Mouse (Mus musculus) forebrain, embryonic 11.5 days (tissue): ENCODE results near the gene Fkbpl. TPM values are rescaled to one million over a fixed set of nuclear protein-coding genes. Genes with fewer than 3 reads are reported as not detected.

Source experiments
- ATAC-seq: fragments of 200-750 bp; cut with Nextera tagmentation; replicated peaks from 2 replicates; pipeline ENCODE4 v1.8.0; 2017; ENCODE audit warnings: moderate TSS enrichment; ENCODE audit not compliant: low FRiP score
- DNase-seq: peaks from one replicate; pipeline ENCODE4 v3.0.0-alpha.2; 2017; ENCODE audit warnings: low spot score
- H3K27ac ChIP-seq: fragments of 300-500 bp; sonication (generic); 2 replicates; pipeline ENCODE4 v1.5.1; 2014; ENCODE audit warnings: low read depth, low read length
- H3K27me3 ChIP-seq: fragments of 300-500 bp; sonication (generic); 2 replicates; pipeline ENCODE4 v1.6.1; 2014; ENCODE audit warnings: mild to moderate bottlenecking, low read length, mixed read lengths; ENCODE audit not compliant: control insufficient read depth, insufficient read depth
- H3K36me3 ChIP-seq: fragments of 300-500 bp; sonication (generic); 2 replicates; pipeline ENCODE4 v1.6.1; 2014; ENCODE audit warnings: mild to moderate bottlenecking, low read length, moderate library complexity, mixed read lengths; ENCODE audit not compliant: control insufficient read depth, insufficient read depth
- H3K4me1 ChIP-seq: fragments of 300-500 bp; sonication (generic); replicated peaks from 2 replicates; pipeline ENCODE4 v1.6.1; 2014; ENCODE audit warnings: low read length, mixed read lengths; ENCODE audit not compliant: control insufficient read depth, insufficient read depth
- H3K4me2 ChIP-seq: fragments of 300-500 bp; sonication (generic); 2 replicates; pipeline ENCODE4 v1.6.1; 2014; ENCODE audit warnings: low read depth, mild to moderate bottlenecking, low read length, moderate library complexity, mixed read lengths; ENCODE audit not compliant: severe bottlenecking
- H3K4me3 ChIP-seq: fragments of 300-500 bp; sonication (generic); 2 replicates; pipeline ENCODE4 v1.5.1; 2014; ENCODE audit warnings: low read depth, low read length
- H3K9ac ChIP-seq: fragments of 300-500 bp; sonication (generic); 2 replicates; pipeline ENCODE4 v1.6.1; 2014; ENCODE audit warnings: low read length
- H3K9me3 ChIP-seq: fragments of 300-500 bp; sonication (generic); 2 replicates; pipeline ENCODE4 v1.6.1; 2016; ENCODE audit warnings: low read length, mixed read lengths; ENCODE audit not compliant: control insufficient read depth
- WGBS: fragments of 180-500 bp; shearing (Covaris S2); extraction: QIAGEN DNeasy Blood & Tissue Kit; methylation state at CpG from one replicate; pipeline ENCODE4 v1.1.7; 2014; 5-methylcytosine and 5-hydroxymethylcytosine counted together
- polyA plus RNA-seq: library from polyadenylated mRNA; unstranded; fragments of >200 nt; fragmentation: Nextera tagmentation; extraction: Ambion mirVana; gene quantifications from 2 replicates; pipeline ENCODE4 v1.2.1, GENCODE M21; 2014

The Fkbpl gene
- polyA plus RNA-seq, 1 experiment from 2014 or later: 14.5 TPM

- Histone ChIP-seq H3K4me3 (peak overlapping the region; percentile 98), H3K36me3 (peaks cover under 1% of the 10 kb centered on the region; the same call in 1 of the 2 replicates), H3K4me1 (peaks cover 23% of the 10 kb centered on the region), H3K9me3 (no peaks in the 10 kb centered on the region), H3K27ac (peak overlapping the region; percentile 87), H3K9ac (peak overlapping the region; percentile 94), H3K4me2 (peak overlapping the region; percentile 97), H3K27me3 (no peaks in the 10 kb centered on the region)
- ATAC-seq: peak; percentile 60
- peak; percentile 97 for DNase-seq
- 0% methylated on average over 26 of the region's 30 CpGs for WGBS
Measured at GRCm38 (mm10) chr17:34605609-34606008, 39.0 kb upstream of the Fkbpl start.

GRCm38 (mm10) chr17:34606186-34607039, 38.2 kb upstream of the Fkbpl start:
- DNase-seq (no peak), ATAC-seq (no peak)
- peak overlapping the region; percentile 97 for H3K4me2 ChIP-seq
- peak overlapping the region; percentile 75 for H3K27ac ChIP-seq
- WGBS: 18% methylated on average over 32 of the region's 32 CpGs
- peaks cover 6% of the 10 kb centered on the region; the same call in 1 of the 2 replicates for H3K36me3 ChIP-seq
- peaks cover 23% of the 10 kb centered on the region for H3K4me1 ChIP-seq
- no peaks in the 10 kb centered on the region for H3K9me3 ChIP-seq
- H3K4me3 ChIP-seq: peak overlapping the region; percentile 98
- no peaks in the 10 kb centered on the region for H3K27me3 ChIP-seq
- H3K9ac ChIP-seq: peak overlapping the region; percentile 94

- H3K4me2 ChIP-seq: no peak overlapping the region
Measured at GRCm38 (mm10) chr17:34607997-34608396, 36.6 kb upstream of the Fkbpl start.

GRCm38 (mm10) chr17:34611050-34611449, 33.5 kb upstream of the Fkbpl start:
- Histone ChIP-seq H3K4me1 (peaks cover 8% of the 10 kb centered on the region; the same call in 1 of the 2 replicates), H3K9me3 (no peaks in the 10 kb centered on the region), H3K4me2 (no peak overlapping the region), H3K27me3 (no peaks in the 10 kb centered on the region), H3K9ac (no peak overlapping the region), H3K27ac (no peak overlapping the region), H3K36me3 (peaks cover 14% of the 10 kb centered on the region; the same call in 1 of the 2 replicates), H3K4me3 (no peak overlapping the region)
- ATAC-seq (no peak), DNase-seq (no peak)
- WGBS: 90% methylated on average over 8 of the region's 8 CpGs

More at GRCm38 (mm10) chr17:34607997-34608396, 36.6 kb upstream of the Fkbpl start:
- no peak overlapping the region; the same call in 1 of the 2 replicates for H3K27ac ChIP-seq
- no peaks in the 10 kb centered on the region for H3K9me3 ChIP-seq
- H3K4me3 ChIP-seq: no peak overlapping the region
- peaks cover 17% of the 10 kb centered on the region for H3K4me1 ChIP-seq
- WGBS: 91% methylated on average over 7 of the region's 7 CpGs
- H3K9ac ChIP-seq: no peak overlapping the region
- no peaks in the 10 kb centered on the region for H3K27me3 ChIP-seq
- ATAC-seq (no peak), DNase-seq (no peak)
- H3K36me3 ChIP-seq: peaks cover 10% of the 10 kb centered on the region; the same call in 1 of the 2 replicates

GRCm38 (mm10) chr17:34613054-34613645, 31.4 kb upstream of the Fkbpl start:
- no peak overlapping the region for H3K27ac ChIP-seq
- ATAC-seq (no peak), DNase-seq (no peak)
- 94% methylated on average over 11 of the region's 11 CpGs for WGBS
- H3K36me3 ChIP-seq: peaks cover 14% of the 10 kb centered on the region; the same call in 1 of the 2 replicates
- no peaks in the 10 kb centered on the region for H3K9me3 ChIP-seq
- no peak overlapping the region for H3K4me2 ChIP-seq
- H3K4me1 ChIP-seq: no peaks in the 10 kb centered on the region
- no peak overlapping the region for H3K4me3 ChIP-seq
- H3K9ac ChIP-seq: no peak overlapping the region
- H3K27me3 ChIP-seq: no peaks in the 10 kb centered on the region

- WGBS: 87% methylated on average over 10 of the region's 10 CpGs
Measured at GRCm38 (mm10) chr17:34613830-34614229, 30.7 kb upstream of the Fkbpl start.

GRCm38 (mm10) chr17:34615871-34616270, 28.7 kb upstream of the Fkbpl start, which contains the start of gene Egfl8:
TSS of gene Egfl8 (minus strand) at chr17:34615971.
- no peak for ATAC-seq
- no peak within 1 kb of the TSS for H3K4me3 ChIP-seq

More at GRCm38 (mm10) chr17:34613830-34614229, 30.7 kb upstream of the Fkbpl start:
- no peak for ATAC-seq
- H3K4me2 ChIP-seq: no peak overlapping the region
- H3K4me1 ChIP-seq: no peaks in the 10 kb centered on the region
- H3K27ac ChIP-seq: no peak overlapping the region
- H3K9me3 ChIP-seq: no peaks in the 10 kb centered on the region
- H3K27me3 ChIP-seq: no peaks in the 10 kb centered on the region
- H3K36me3 ChIP-seq: peaks cover 14% of the 10 kb centered on the region; the same call in 1 of the 2 replicates
- H3K4me3 ChIP-seq: no peak overlapping the region
- no peak overlapping the region for H3K9ac ChIP-seq
- DNase-seq: no peak

GRCm38 (mm10) chr17:34618999-34619398, 25.6 kb upstream of the Fkbpl start:
- DNase-seq: peak; percentile 82
- no peak overlapping the region for H3K4me2 ChIP-seq
- no peak overlapping the region for H3K9ac ChIP-seq
- no peaks in the 10 kb centered on the region; the same call in 1 of the 2 replicates for H3K36me3 ChIP-seq
- no peak overlapping the region for H3K4me3 ChIP-seq
- 0 out of 2 replicates have a peak, but pooled peaks have one; percentile 7 for ATAC-seq
- 17% methylated on average over 6 of the region's 6 CpGs for WGBS
- H3K4me1 ChIP-seq: no peaks in the 10 kb centered on the region
- H3K27me3 ChIP-seq: no peaks in the 10 kb centered on the region
- no peak overlapping the region for H3K27ac ChIP-seq
- H3K9me3 ChIP-seq: no peaks in the 10 kb centered on the region

More at GRCm38 (mm10) chr17:34615871-34616270, 28.7 kb upstream of the Fkbpl start, which contains the start of gene Egfl8:
- Histone ChIP-seq H3K27ac (no peak within 1 kb of the TSS), H3K4me1 (no peaks in the 10 kb centered on the region), H3K9me3 (no peaks in the 10 kb centered on the region), H3K9ac (no peak within 1 kb of the TSS), H3K36me3 (peaks cover 12% of the 10 kb centered on the region; the same call in 1 of the 2 replicates), H3K27me3 (no peaks in the 10 kb centered on the region), H3K4me2 (no peak within 1 kb of the TSS)
- no peak for DNase-seq
- WGBS: 64% methylated on average over 6 of the region's 6 CpGs
